Mouse (Mus musculus) embryonic facial prominence, embryonic 14.5 days (tissue): ENCODE measurements around the gene Gm20388. TPM values are rescaled to one million over a fixed set of nuclear protein-coding genes. Genes with fewer than 3 reads are reported as not detected.
A peak's percentile ranks its signal among the peaks of the same experiment; 100 is the strongest.

Source experiments
- ATAC-seq: fragments of 200-750 bp; cut with Nextera tagmentation; 2 replicates; pipeline ENCODE4 v1.8.0; 2017; ENCODE audit warnings: low read depth, moderate number of reproducible peaks, moderate TSS enrichment
- DNase-seq: peaks from one replicate; pipeline ENCODE4 v3.0.0-alpha.2; 2015; ENCODE audit warnings: low spot score
- H3K27ac ChIP-seq: fragments of 300-500 bp; sonication (generic); replicated peaks from 2 replicates; pipeline ENCODE4 v1.5.1; 2014; ENCODE audit warnings: low read depth, mild to moderate bottlenecking, low read length, moderate library complexity
- H3K27me3 ChIP-seq: fragments of 300-500 bp; sonication (generic); replicated peaks from 2 replicates; pipeline ENCODE4 v1.6.1; 2014; ENCODE audit warnings: low read length; ENCODE audit not compliant: control insufficient read depth, insufficient read depth
- H3K36me3 ChIP-seq: fragments of 300-500 bp; sonication (generic); 2 replicates; pipeline ENCODE4 v1.6.1; 2014; ENCODE audit warnings: low read length, mixed read lengths; ENCODE audit not compliant: control insufficient read depth, insufficient read depth
- H3K4me1 ChIP-seq: fragments of 300-500 bp; sonication (generic); 2 replicates; pipeline ENCODE4 v1.6.1; 2014; ENCODE audit warnings: antibody characterized with exemption, low read length; ENCODE audit not compliant: control insufficient read depth, insufficient read depth
- H3K4me2 ChIP-seq: fragments of 300-500 bp; sonication (generic); 2 replicates; pipeline ENCODE4 v1.6.1; 2014; ENCODE audit warnings: low read depth, mild to moderate bottlenecking, low read length, moderate library complexity, mixed read lengths
- H3K4me3 ChIP-seq: fragments of 300-500 bp; sonication (generic); 2 replicates; pipeline ENCODE4 v1.5.1; 2014; ENCODE audit warnings: low read depth, mild to moderate bottlenecking, low read length
- H3K9ac ChIP-seq: fragments of 300-500 bp; sonication (generic); 2 replicates; pipeline ENCODE4 v1.6.1; 2014; ENCODE audit warnings: low read depth, mild to moderate bottlenecking, low read length, moderate library complexity, mixed read lengths
- H3K9me3 ChIP-seq: fragments of 300-500 bp; sonication (generic); 2 replicates; pipeline ENCODE4 v1.6.1; 2016; ENCODE audit warnings: low read length; ENCODE audit not compliant: control insufficient read depth
- WGBS: fragments of 180-500 bp; shearing (Covaris S2); extraction: QIAGEN DNeasy Blood & Tissue Kit; methylation state at CpG from one replicate; pipeline ENCODE4 v1.1.7; 2014; 5-methylcytosine and 5-hydroxymethylcytosine counted together
- polyA plus RNA-seq: library from polyadenylated mRNA; unstranded; fragments of >200 nt; fragmentation: Nextera tagmentation; extraction: Ambion mirVana; gene quantifications from 2 replicates; pipeline ENCODE4 v1.2.1, GENCODE M21; 2014

Gene Gm20388
- polyA plus RNA-seq, 1 experiment from 2014 or later, result not detected

GRCm38 (mm10) chr8:123031321-123031978 lies 3120.8 kb downstream of the Gm20388 start:
- ATAC-seq, result no peak
- Histone ChIP-seq H3K9me3 (no peaks in the 10 kb centered on the region), H3K4me2 (no peak overlapping the region), H3K4me1 (0 out of 2 replicates have a peak, but pooled peaks cover 3% of the 10 kb centered on the region), H3K36me3 (no peaks in the 10 kb centered on the region), H3K27me3 (no peaks in the 10 kb centered on the region), H3K4me3 (no peak overlapping the region), H3K9ac (no peak overlapping the region), H3K27ac (no peak overlapping the region)
- DNase-seq, result no peak
- WGBS, result 80% methylated on average over 7 of the region's 7 CpGs

- H3K9ac ChIP-seq, result no peak overlapping the region
- H3K27me3 ChIP-seq, result no peaks in the 10 kb centered on the region
- H3K36me3 ChIP-seq, result no peaks in the 10 kb centered on the region
- ATAC-seq, result no peak
- H3K27ac ChIP-seq, result no peak overlapping the region
- DNase-seq, result no peak
- no peak overlapping the region for H3K4me2 ChIP-seq
- no peaks in the 10 kb centered on the region for H3K9me3 ChIP-seq
- H3K4me3 ChIP-seq, result no peak overlapping the region
- 0 out of 2 replicates have a peak, but pooled peaks cover 3% of the 10 kb centered on the region for H3K4me1 ChIP-seq
These were observed 3122.1 kb downstream of the Gm20388 start for GRCm38 (mm10) chr8:123032730-123033129.

GRCm38 (mm10) chr8:123033431-123033830 lies 3122.8 kb downstream of the Gm20388 start:
- no peak overlapping the region for H3K4me3 ChIP-seq
- H3K9me3 ChIP-seq, result no peaks in the 10 kb centered on the region
- ATAC-seq (no peak), DNase-seq (no peak)
- H3K9ac ChIP-seq, result no peak overlapping the region
- H3K4me2 ChIP-seq, result no peak overlapping the region
- 0 out of 2 replicates have a peak, but pooled peaks cover 3% of the 10 kb centered on the region for H3K4me1 ChIP-seq
- no peaks in the 10 kb centered on the region for H3K27me3 ChIP-seq
- no peak overlapping the region for H3K27ac ChIP-seq
- H3K36me3 ChIP-seq, result no peaks in the 10 kb centered on the region

- H3K9ac ChIP-seq, result no peak overlapping the region
- no peaks in the 10 kb centered on the region for H3K9me3 ChIP-seq
- ATAC-seq (no peak), DNase-seq (no peak)
- WGBS, result 71% methylated on average over 6 of the region's 6 CpGs
- no peak overlapping the region for H3K27ac ChIP-seq
- H3K4me1 ChIP-seq, result peaks cover 4% of the 10 kb centered on the region; the same call in 1 of the 2 replicates
- H3K4me3 ChIP-seq, result no peak overlapping the region
- H3K4me2 ChIP-seq, result no peak overlapping the region
- H3K27me3 ChIP-seq, result no peaks in the 10 kb centered on the region
- no peaks in the 10 kb centered on the region for H3K36me3 ChIP-seq
These were observed 3123.5 kb downstream of the Gm20388 start for GRCm38 (mm10) chr8:123034171-123034570.

GRCm38 (mm10) chr8:123036956-123037355 lies 3126.3 kb downstream of the Gm20388 start:
- 63% methylated on average over 3 of the region's 3 CpGs for WGBS
- H3K27me3 ChIP-seq, result no peaks in the 10 kb centered on the region
- no peaks in the 10 kb centered on the region for H3K36me3 ChIP-seq
- no peaks in the 10 kb centered on the region for H3K9me3 ChIP-seq
- DNase-seq, result no peak
- no peak overlapping the region for H3K27ac ChIP-seq
- ATAC-seq, result no peak
- no peak overlapping the region for H3K9ac ChIP-seq
- no peak overlapping the region for H3K4me2 ChIP-seq
- H3K4me1 ChIP-seq, result peaks cover 17% of the 10 kb centered on the region
- no peak overlapping the region for H3K4me3 ChIP-seq

GRCm38 (mm10) chr8:123037487-123037886 lies 3126.8 kb downstream of the Gm20388 start:
- Histone ChIP-seq H3K9me3 (no peaks in the 10 kb centered on the region), H3K4me1 (peaks cover 17% of the 10 kb centered on the region), H3K4me2 (no peak overlapping the region), H3K9ac (no peak overlapping the region), H3K36me3 (no peaks in the 10 kb centered on the region), H3K4me3 (no peak overlapping the region), H3K27ac (no peak overlapping the region), H3K27me3 (no peaks in the 10 kb centered on the region)
- DNase-seq (no peak), ATAC-seq (no peak)
- 89% methylated on average over 11 of the region's 11 CpGs for WGBS

GRCm38 (mm10) chr8:123038351-123038750 lies 3127.7 kb downstream of the Gm20388 start:
- no peak overlapping the region for H3K9ac ChIP-seq
- peaks cover 19% of the 10 kb centered on the region for H3K4me1 ChIP-seq
- no peak overlapping the region for H3K4me3 ChIP-seq
- ATAC-seq (no peak), DNase-seq (no peak)
- H3K27me3 ChIP-seq, result no peaks in the 10 kb centered on the region
- H3K9me3 ChIP-seq, result no peaks in the 10 kb centered on the region
- WGBS, result 71% methylated on average over 2 of the region's 2 CpGs
- no peaks in the 10 kb centered on the region for H3K36me3 ChIP-seq
- H3K4me2 ChIP-seq, result no peak overlapping the region
- H3K27ac ChIP-seq, result no peak overlapping the region

GRCm38 (mm10) chr8:123039376-123040109 lies 3128.9 kb downstream of the Gm20388 start:
- Histone ChIP-seq H3K27me3 (no peaks in the 10 kb centered on the region), H3K4me1 (peaks cover 20% of the 10 kb centered on the region), H3K4me2 (peak overlapping the region; percentile 78), H3K36me3 (0 out of 2 replicates have a peak, but pooled peaks cover 5% of the 10 kb centered on the region), H3K4me3 (no peak overlapping the region), H3K27ac (no peak overlapping the region), H3K9ac (no peak overlapping the region), H3K9me3 (no peaks in the 10 kb centered on the region)
- DNase-seq, result no peak
- ATAC-seq, result no peak
- WGBS, result 77% methylated on average over 11 of the region's 11 CpGs
